Mouse (Mus musculus) liver, embryonic 14 days (tissue): Measurements from ENCODE around the gene Gm17783. TPM values are rescaled to one million over a fixed set of nuclear protein-coding genes. Genes with fewer than 3 reads are reported as not detected.

ENCODE experiments used
- polyA plus RNA-seq: library from polyadenylated mRNA; depleted of rRNA; stranded (reverse); fragments of >200 nt; gene quantifications from 2 replicates; pipeline ENCODE4 v1.2.3, GENCODE M21; 2012; rRNA removed

Gm17783 gene
- polyA plus RNA-seq: not detected in 2 replicates

GRCm38 (mm10) chr16:45531950-45532349 is at the start of gene Gm17783:
TSS of gene Gm17783 (minus strand) at chr16:45532050.

DNA sequence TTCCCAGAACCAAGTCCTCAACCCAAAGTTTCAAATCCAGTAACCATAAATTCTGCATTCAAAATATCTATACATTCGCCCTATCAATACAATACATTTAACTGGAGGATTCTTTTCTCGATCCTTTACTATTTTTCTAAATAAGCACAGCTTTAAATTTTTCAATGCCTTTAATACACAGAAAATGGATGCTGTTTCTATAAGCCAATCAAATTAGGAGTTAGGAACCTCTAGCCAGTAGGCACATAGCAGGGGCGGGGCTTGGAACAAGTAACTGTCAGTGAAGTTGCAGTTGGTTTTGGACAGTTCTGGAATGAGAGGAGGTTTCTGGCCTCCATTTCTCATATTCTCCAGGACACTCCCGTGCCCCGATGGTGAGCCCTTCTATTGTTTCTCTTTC is 3.2 kb upstream of the Gm17783 start, which contains the start of gene Slc9c1:
Gene Slc9c1, plus strand, starts transcription at position 301 of the 400 bp plus-strand sequence.

DNA sequence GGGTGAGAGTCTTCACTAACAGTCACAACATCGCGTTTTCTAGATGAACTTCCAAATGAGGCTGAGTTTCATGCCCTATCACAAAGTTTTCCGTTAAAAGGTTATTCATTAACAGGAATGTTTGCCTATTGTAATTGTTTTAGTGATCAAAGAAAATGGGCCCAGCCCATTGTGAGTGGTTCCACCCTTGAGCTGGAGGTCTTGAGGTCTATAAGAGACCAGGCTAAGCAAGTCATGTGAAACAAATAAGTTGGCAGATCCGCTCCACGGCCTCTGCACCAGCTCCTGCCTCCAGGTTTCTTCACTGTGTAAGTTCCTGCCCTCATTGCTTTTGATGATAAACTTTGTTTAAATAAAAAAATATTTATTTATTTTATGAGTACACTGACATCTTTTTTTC is 38.9 kb downstream of the Gm17783 start, which contains the start of gene Gm609:
Gene Gm609, minus strand, starts transcription at position 43 of the 400 bp plus-strand sequence.

Other genes with a start within 250 kb of the Gm17783 start
- 0.36 and 0.40 TPM in 2 replicates for gene Cd200, start 123.0 kb downstream of the Gm17783 start, polyA plus RNA-seq
- 0.01 and 0.02 TPM in 2 replicates for gene Gm609, start 39.1 kb downstream of the Gm17783 start, polyA plus RNA-seq
- gene Slc9c1, start 3.3 kb upstream of the Gm17783 start, polyA plus RNA-seq: 0.01 TPM in 1 of 2 replicates, not detected in the other
- 0.89 and 0.92 TPM in 2 replicates for gene Gcsam, start 78.3 kb upstream of the Gm17783 start, polyA plus RNA-seq
- 0.17 and 0.19 TPM in 2 replicates for gene BC016579, start 122.0 kb upstream of the Gm17783 start, polyA plus RNA-seq
- gene Tmprss7, start 161.6 kb upstream of the Gm17783 start, polyA plus RNA-seq: 0.23 and 0.31 TPM in 2 replicates
- 0.38 and 0.45 TPM in 2 replicates for gene Tagln3, start 192.6 kb upstream of the Gm17783 start, polyA plus RNA-seq
- gene Abhd10, start 210.9 kb upstream of the Gm17783 start, polyA plus RNA-seq: 9.9 and 10.7 TPM in 2 replicates